Mouse (Mus musculus) cerebellum, postnatal 10 days (tissue): Measurements from ENCODE around the gene Rsf1.

Source experiments
- DNase-seq, 2 experiments: peaks; one replicate each; pipeline ENCODE4 v3.0.0; 2021; ENCODE audit warnings: mixed read lengths in 2 of 2

The Rsf1 gene

DNA sequence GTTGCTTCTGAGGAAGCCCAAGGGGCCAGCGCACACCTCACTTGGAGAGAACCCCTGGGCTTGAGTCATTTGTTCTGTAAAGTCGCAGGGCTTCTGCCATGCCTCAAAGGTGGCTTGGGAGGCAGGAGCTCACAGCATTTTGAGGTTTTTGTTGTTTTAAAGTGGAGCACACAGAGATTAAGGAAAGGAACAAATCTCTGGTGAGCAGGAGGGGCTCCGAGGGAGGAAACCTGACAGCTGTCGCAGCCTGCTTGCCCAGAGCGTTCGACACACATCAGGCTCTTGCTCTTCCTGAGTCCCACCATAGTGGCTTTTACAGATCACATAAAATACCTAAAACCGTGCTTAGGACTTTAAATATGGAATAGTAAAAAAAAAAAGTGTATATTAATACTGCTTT lies 147.1 kb downstream of the Rsf1 start:
- DNase-seq, result no peak

DNA sequence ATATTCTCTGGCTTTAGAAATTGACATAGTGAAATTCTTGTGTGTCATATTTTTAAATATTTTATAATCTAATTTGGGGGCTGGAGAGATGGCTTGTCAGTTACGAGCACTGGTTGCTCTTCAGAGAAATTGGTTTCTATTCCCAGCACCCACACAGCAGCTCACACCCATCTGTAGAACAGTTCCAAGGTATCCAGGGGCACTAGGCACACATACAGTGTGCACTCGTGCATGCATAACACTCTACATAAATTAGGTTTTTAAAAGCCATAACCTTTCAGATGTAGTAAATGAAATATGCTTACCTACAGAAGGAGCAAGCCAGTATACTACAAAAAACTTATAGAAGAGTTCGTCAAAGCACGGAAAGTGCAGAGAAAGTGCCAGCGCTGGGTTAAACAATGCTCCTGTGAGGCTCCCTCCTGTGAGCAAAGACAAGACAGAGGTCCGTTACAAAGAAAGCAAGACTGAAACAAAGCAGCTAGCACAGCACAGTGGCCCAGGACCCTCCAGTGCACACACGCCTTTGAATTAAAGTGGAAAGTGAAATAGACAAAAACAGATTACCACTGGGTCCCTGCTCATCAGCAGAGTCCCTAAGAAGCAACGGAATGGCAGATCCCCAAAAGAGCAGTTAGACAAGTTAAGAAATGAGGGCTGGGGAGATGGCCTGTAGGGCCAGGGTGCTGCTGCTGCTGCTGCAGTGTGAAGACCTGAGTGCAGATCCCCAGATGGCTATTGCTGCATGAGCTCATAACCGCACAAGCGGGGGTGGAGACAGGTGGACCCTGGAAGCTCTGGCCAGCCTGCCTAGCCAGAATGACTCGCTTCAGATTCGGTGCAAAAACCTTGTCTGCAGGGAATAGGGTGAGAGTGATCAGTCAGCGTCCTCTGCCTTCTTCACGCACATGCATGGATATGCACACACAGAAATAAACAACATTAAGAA lies 149.3 kb downstream of the Rsf1 start:
- DNase-seq, result no peak

DNA sequence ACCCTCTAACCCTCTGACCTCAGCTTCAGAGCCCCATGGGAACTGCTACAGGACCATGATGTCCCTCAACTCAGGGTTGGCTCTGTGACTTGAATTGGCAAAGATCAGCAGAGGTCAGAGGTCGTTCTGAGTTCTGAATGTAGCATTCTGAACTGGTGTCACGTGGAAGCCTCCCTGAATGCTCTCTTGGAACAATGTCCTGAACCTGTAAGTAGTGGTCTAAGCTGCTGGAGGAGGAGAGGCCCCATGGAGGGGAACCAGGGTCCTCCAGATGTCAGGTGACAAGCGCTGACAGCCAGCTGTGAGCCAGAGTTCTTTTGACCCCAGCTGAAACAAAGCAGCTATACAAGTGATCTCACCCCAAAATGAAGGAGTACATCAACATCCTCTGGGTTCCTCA lies 150.7 kb downstream of the Rsf1 start:
- DNase-seq, result no peak

DNA sequence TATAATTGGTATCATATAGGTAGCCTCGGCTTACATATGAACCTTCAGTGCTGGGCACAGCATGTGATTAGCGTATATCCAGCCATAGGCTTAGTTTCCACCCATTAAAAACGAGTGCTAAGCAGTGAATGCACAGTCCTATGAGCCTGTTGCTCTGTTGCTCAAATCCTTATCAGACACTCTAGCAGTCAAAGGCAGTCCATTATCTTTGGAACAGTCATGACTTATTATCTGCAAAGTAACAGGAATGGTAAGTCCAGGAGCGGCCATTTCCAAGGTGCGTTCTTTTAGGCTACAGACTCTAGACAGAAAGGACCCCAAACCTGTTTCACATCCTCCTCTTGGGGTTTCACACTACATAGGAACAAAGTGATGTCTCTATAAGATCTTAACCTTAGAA lies 153.9 kb downstream of the Rsf1 start:
- no peak for DNase-seq

DNA sequence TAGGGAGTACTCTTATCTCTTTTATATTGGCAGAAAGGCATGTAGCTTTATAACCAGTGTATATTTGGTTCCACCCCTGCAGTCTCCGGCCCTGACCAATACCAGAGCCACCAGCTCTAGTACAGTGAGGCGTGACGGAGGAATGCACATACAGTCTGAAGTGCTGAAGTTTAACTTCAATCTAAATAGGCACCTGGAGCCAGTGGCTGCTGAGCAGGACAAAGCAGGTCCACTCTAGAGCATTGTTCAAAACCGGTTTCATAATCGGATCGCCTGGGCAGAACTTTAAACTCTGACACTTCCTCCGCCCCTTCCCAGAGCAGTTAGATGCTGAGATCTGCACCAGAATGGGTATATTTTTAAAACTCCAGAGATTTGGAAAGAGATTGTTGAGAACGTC lies 155.3 kb downstream of the Rsf1 start:
- no peak for DNase-seq

DNA sequence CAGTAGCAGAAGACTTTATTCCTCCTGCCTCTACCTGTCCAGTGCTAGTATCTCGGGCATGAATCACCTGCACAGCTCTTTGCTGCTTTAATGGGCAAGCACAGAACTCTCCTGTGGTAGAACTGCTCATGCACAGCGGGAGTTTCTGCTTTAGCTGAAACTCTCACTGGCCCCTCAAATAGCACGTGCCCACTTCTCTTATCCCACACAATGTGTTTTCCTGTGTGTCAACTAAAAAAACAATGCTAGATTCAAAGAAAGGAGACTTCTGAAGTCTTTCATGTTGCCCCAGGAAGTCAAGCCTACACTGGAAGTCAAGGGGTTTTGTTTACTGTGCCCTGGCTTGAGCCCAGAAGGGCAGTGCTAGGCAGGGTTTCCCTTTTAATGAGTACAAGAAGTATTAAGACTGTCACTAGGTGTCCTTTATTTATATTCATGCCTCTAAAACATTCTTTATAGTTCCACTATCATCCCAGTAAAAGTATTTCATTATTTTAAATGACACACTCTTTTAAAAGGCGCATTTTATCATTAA lies 156.3 kb downstream of the Rsf1 start:
- no peak for DNase-seq

DNA sequence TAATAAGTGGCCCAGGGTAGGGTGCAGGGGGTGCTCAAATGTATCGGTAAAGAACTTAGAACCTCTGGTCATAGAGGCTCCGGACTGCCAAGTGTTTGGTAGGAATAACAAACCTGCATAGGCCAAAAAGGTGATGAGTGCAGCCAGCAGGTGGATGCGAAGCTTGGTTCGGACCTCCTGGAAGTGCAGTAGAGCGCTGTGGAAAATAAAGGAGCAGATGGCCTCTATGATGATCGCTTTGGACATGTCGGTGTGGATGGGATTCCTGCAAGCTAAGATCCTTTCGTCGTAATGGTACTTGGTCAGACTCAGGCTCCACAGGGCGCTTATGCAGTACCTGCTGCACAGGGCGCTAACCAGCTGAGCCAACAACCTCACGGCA lies 157.6 kb downstream of the Rsf1 start:
- DNase-seq, result peak in 1 of 2 experiments; percentile 44

DNA sequence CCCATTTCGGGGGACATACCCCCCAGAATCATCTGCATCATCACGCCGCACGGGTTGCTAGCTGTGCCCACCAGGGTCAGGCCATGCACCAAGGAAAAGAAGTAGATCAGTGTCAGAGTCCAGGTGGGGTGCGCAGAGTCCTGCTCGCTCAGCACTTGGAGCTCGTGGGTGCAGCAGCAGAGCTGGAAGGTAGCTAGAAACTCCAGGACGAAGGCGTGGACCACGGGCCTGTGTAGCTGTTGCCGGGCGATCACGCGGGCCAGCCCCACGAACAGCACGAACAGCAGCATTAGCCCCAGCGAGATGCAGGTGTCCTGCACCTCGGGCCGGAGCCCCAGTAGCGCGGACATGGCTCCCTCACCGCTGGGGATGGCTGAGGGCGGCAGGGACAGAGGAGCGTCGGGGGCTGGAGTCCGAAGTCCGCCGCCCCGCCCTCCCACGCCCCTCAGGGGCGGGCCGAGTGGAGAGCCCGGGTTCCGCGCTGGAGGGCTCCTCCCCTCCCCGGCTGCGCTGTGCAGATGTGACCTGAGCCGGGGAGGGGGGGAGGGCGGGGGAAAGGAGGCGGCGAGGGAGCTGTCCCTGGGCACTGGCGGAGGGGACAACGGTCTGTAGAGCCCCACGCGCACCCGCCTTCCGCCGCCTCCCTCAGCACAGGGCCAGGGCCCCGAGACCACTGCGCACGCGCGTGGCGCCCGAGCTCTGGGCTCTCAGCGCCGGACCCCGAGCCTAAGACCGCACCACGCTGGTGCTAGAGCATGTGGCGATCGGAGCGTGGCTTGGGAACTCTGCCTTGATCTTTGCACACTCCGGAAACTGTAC lies 158.2 kb downstream of the Rsf1 start, which contains the start of gene Aqp11:
Gene Aqp11, minus strand, starts transcription at position 652 of the 819 bp plus-strand sequence.
- peak; percentile 84 to 90 for DNase-seq

DNA sequence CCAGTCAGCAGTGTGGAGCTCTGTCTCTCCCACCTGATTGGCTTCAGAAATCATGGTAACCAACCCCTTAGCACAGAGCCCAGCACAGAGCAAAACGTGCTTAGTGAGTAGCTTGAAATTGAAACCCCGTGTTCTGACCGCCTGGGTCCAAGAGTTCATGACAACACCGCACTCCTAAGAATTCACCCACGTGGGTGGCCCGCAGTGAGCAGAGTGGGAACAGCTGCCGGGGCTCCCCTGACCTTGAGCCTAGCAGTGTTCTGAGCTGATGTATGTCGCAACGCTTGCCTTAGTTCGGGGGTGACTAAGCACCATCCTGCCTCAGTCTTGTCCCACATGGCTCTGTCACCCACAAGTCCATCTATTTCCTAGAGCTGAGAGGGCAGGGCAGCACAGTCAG lies 161.3 kb downstream of the Rsf1 start:
- no peak for DNase-seq

DNA sequence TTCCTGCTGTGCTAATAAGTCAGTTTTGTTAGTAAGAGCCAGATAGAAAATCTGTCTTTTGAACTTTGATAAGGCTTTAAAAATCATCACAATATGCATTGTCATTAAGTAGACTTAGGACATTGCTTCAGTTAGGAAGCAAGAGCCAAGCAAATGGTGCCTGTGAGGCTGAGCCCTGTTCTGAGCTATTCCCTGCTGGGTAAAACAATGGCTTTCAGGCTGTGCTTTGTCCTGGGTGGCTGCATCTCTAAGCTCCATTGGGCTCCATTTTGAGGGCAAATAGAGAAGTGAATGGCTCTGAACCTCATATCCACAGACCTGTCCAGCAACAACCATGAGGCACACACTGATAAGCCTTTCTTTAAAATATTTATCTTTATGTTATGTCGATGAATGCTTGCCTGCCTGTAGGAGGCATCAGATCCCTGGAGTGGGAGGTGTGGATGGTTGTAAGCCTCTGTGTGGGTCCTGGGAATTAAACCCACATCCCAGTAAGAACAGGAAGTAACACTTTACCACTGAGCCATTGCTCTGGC lies 162.1 kb downstream of the Rsf1 start:
- no peak for DNase-seq
